Mouse (Mus musculus) forebrain, embryonic 14.5 days (tissue): Measurements from ENCODE around the gene Nutm1. TPM values are rescaled to one million over a fixed set of nuclear protein-coding genes. Genes with fewer than 3 reads are reported as not detected.
A peak's percentile ranks its signal among the peaks of the same experiment; 100 is the strongest.

Source experiments
- ATAC-seq: fragments of 200-750 bp; cut with Nextera tagmentation; 2 replicates; pipeline ENCODE4 v1.8.0; 2017; ENCODE audit warnings: mild to moderate bottlenecking, moderate library complexity
- DNase-seq: peaks from one replicate; pipeline ENCODE4 v3.0.0-alpha.2; 2015; ENCODE audit warnings: low spot score
- H3K27ac ChIP-seq: fragments of 300-500 bp; sonication (generic); 2 replicates; pipeline ENCODE4 v1.5.1; 2014; ENCODE audit warnings: low read depth, mild to moderate bottlenecking, control low read depth, low read length, moderate library complexity
- H3K27me3 ChIP-seq: fragments of 300-500 bp; sonication (generic); replicated peaks from 2 replicates; pipeline ENCODE4 v1.6.1; 2014; ENCODE audit warnings: low read length, control low read depth, mixed read lengths; ENCODE audit not compliant: control insufficient read depth, insufficient read depth
- H3K36me3 ChIP-seq: fragments of 300-500 bp; sonication (generic); 2 replicates; pipeline ENCODE4 v1.6.1; 2014; ENCODE audit warnings: low read length, control low read depth; ENCODE audit not compliant: control insufficient read depth, insufficient read depth
- H3K4me1 ChIP-seq: fragments of 300-500 bp; sonication (generic); 2 replicates; pipeline ENCODE4 v1.6.1; 2014; ENCODE audit warnings: antibody characterized with exemption, low read length, control low read depth; ENCODE audit not compliant: control insufficient read depth, insufficient read depth
- H3K4me2 ChIP-seq: fragments of 300-500 bp; sonication (generic); 2 replicates; pipeline ENCODE4 v1.6.1; 2014; ENCODE audit warnings: mild to moderate bottlenecking, control low read depth, low read length
- H3K4me3 ChIP-seq: fragments of 300-500 bp; sonication (generic); 2 replicates; pipeline ENCODE4 v1.5.1; 2014; ENCODE audit warnings: low read depth, low read length, control low read depth
- H3K9ac ChIP-seq: fragments of 300-500 bp; sonication (generic); 2 replicates; pipeline ENCODE4 v1.6.1; 2014; ENCODE audit warnings: mild to moderate bottlenecking, low read length, control low read depth, moderate library complexity
- H3K9me3 ChIP-seq: fragments of 300-500 bp; sonication (generic); replicated peaks from 2 replicates; pipeline ENCODE4 v1.6.1; 2016; ENCODE audit warnings: low read length, control low read depth, mixed read lengths; ENCODE audit not compliant: control insufficient read depth
- WGBS: fragments of 180-500 bp; shearing (Covaris S2); extraction: QIAGEN DNeasy Blood & Tissue Kit; methylation state at CpG from one replicate; pipeline ENCODE4 v1.1.7; 2014; 5-methylcytosine and 5-hydroxymethylcytosine counted together
- polyA plus RNA-seq: library from polyadenylated mRNA; unstranded; fragments of >200 nt; fragmentation: Nextera tagmentation; extraction: Ambion mirVana; gene quantifications from 2 replicates; pipeline ENCODE4 v1.2.1, GENCODE M21; 2014

Gene Nutm1
- polyA plus RNA-seq, 1 experiment from 2014 or later, result not detected

- Histone ChIP-seq H3K9me3 (no peaks in the 10 kb centered on the region), H3K4me1 (no peaks in the 10 kb centered on the region), H3K4me2 (no peak overlapping the region), H3K4me3 (no peak overlapping the region), H3K36me3 (no peaks in the 10 kb centered on the region), H3K9ac (no peak overlapping the region), H3K27me3 (no peaks in the 10 kb centered on the region), H3K27ac (no peak overlapping the region)
- WGBS, result 62% methylated on average over 4 of the region's 4 CpGs
- no peak for ATAC-seq
- DNase-seq, result no peak
These were observed 34.7 kb downstream of the Nutm1 start for GRCm38 (mm10) chr2:112224356-112224755.

GRCm38 (mm10) chr2:112222607-112223006 lies 36.5 kb downstream of the Nutm1 start:
- no peaks in the 10 kb centered on the region for H3K27me3 ChIP-seq
- no peaks in the 10 kb centered on the region for H3K9me3 ChIP-seq
- H3K36me3 ChIP-seq, result no peaks in the 10 kb centered on the region
- no peak overlapping the region for H3K4me2 ChIP-seq
- 82% methylated on average over 5 of the region's 5 CpGs for WGBS
- H3K9ac ChIP-seq, result no peak overlapping the region
- H3K4me1 ChIP-seq, result no peaks in the 10 kb centered on the region
- no peak for DNase-seq
- H3K4me3 ChIP-seq, result no peak overlapping the region
- no peak overlapping the region for H3K27ac ChIP-seq
- no peak for ATAC-seq

- 89% methylated on average over 5 of the region's 5 CpGs for WGBS
These were observed 38.2 kb downstream of the Nutm1 start for GRCm38 (mm10) chr2:112220880-112221279.

GRCm38 (mm10) chr2:112217614-112218013 lies 41.5 kb downstream of the Nutm1 start:
- H3K27ac ChIP-seq, result no peak overlapping the region
- ATAC-seq, result no peak
- 87% methylated on average over 6 of the region's 6 CpGs for WGBS
- DNase-seq, result no peak
- H3K36me3 ChIP-seq, result no peaks in the 10 kb centered on the region
- H3K4me2 ChIP-seq, result no peak overlapping the region
- H3K4me1 ChIP-seq, result no peaks in the 10 kb centered on the region
- H3K9ac ChIP-seq, result no peak overlapping the region
- H3K4me3 ChIP-seq, result no peak overlapping the region
- no peaks in the 10 kb centered on the region for H3K9me3 ChIP-seq
- H3K27me3 ChIP-seq, result no peaks in the 10 kb centered on the region

More at GRCm38 (mm10) chr2:112220880-112221279, 38.2 kb downstream of the Nutm1 start:
- ATAC-seq (no peak), DNase-seq (no peak)
- Histone ChIP-seq H3K27ac (no peak overlapping the region), H3K9ac (no peak overlapping the region), H3K36me3 (no peaks in the 10 kb centered on the region), H3K9me3 (no peaks in the 10 kb centered on the region), H3K4me3 (no peak overlapping the region), H3K4me1 (no peaks in the 10 kb centered on the region), H3K27me3 (no peaks in the 10 kb centered on the region), H3K4me2 (no peak overlapping the region)

GRCm38 (mm10) chr2:112215977-112216376 lies 43.1 kb downstream of the Nutm1 start:
- H3K4me3 ChIP-seq, result no peak overlapping the region
- H3K9me3 ChIP-seq, result no peaks in the 10 kb centered on the region
- H3K4me1 ChIP-seq, result no peaks in the 10 kb centered on the region
- 0% methylated on average over 1 of the region's 1 CpGs for WGBS
- H3K9ac ChIP-seq, result no peak overlapping the region
- H3K36me3 ChIP-seq, result no peaks in the 10 kb centered on the region
- H3K27me3 ChIP-seq, result no peaks in the 10 kb centered on the region
- DNase-seq (peak; percentile 71), ATAC-seq (peak; percentile 69)
- no peak overlapping the region for H3K4me2 ChIP-seq
- H3K27ac ChIP-seq, result no peak overlapping the region

GRCm38 (mm10) chr2:112210699-112211098 lies 48.4 kb downstream of the Nutm1 start:
- WGBS, result 92% methylated on average over 2 of the region's 2 CpGs
- DNase-seq (no peak), ATAC-seq (peak; percentile 59)

GRCm38 (mm10) chr2:112210142-112210541 lies 48.9 kb downstream of the Nutm1 start:
- 42% methylated on average over 6 of the region's 6 CpGs for WGBS
- H3K27ac ChIP-seq, result no peak overlapping the region
- peak; percentile 82 for DNase-seq

More at GRCm38 (mm10) chr2:112210699-112211098, 48.4 kb downstream of the Nutm1 start:
- Histone ChIP-seq H3K4me3 (no peak overlapping the region), H3K9ac (no peak overlapping the region), H3K4me1 (no peaks in the 10 kb centered on the region), H3K36me3 (no peaks in the 10 kb centered on the region), H3K27ac (peak overlapping the region; percentile 4; the same call in 1 of the 2 replicates), H3K27me3 (no peaks in the 10 kb centered on the region), H3K9me3 (no peaks in the 10 kb centered on the region), H3K4me2 (no peak overlapping the region)

GRCm38 (mm10) chr2:112203056-112203455 lies 56.0 kb downstream of the Nutm1 start:
- H3K27me3 ChIP-seq, result no peaks in the 10 kb centered on the region
- H3K27ac ChIP-seq, result no peak overlapping the region
- DNase-seq (peak; percentile 58), ATAC-seq (peak; percentile 73)
- WGBS, result 41% methylated on average over 6 of the region's 6 CpGs
- no peaks in the 10 kb centered on the region for H3K36me3 ChIP-seq
- H3K4me3 ChIP-seq, result no peak overlapping the region
- H3K9ac ChIP-seq, result no peak overlapping the region
- H3K4me1 ChIP-seq, result peaks cover 2% of the 10 kb centered on the region; the same call in 1 of the 2 replicates
- no peak overlapping the region for H3K4me2 ChIP-seq
- no peaks in the 10 kb centered on the region for H3K9me3 ChIP-seq

More at GRCm38 (mm10) chr2:112210142-112210541, 48.9 kb downstream of the Nutm1 start:
- peak; percentile 91 for ATAC-seq
- H3K4me1 ChIP-seq, result no peaks in the 10 kb centered on the region
- no peaks in the 10 kb centered on the region for H3K36me3 ChIP-seq
- H3K4me3 ChIP-seq, result no peak overlapping the region
- no peak overlapping the region for H3K4me2 ChIP-seq
- H3K9me3 ChIP-seq, result no peaks in the 10 kb centered on the region
- no peaks in the 10 kb centered on the region for H3K27me3 ChIP-seq
- no peak overlapping the region for H3K9ac ChIP-seq
